ENCODE assay signal across 28 mouse cellular contexts in genomic region chr12:112858581-112859336, GRCm38 (mm10). TPM values are rescaled to one million over a fixed set of nuclear protein-coding genes. Genes with fewer than 3 reads are reported as not detected.
DNase-seq lines count a peak whose midpoint lies in the region; ATAC-seq and TF ChIP-seq lines count a peak whose summit lies in the region.
"Had no signal": no experiment of that assay in that cellular context is flagged by ENCODE, and none has a peak within 500 bp of the region (broad histone marks: within the 10 kb centered on the region; RNA-seq: fewer than 3 reads in every experiment).

No protein-coding gene starts in this region.

- no peaks in the 10 kb centered on the region for H3K36me3 ChIP-seq in heart, embryonic 16.5 days (ENCODE audit: control insufficient read depth, insufficient read depth)
- peaks cover 9% of the 10 kb centered on the region for H3K36me3 ChIP-seq in thymus, adult 2 months (ENCODE audit: control insufficient read depth, insufficient read depth, low read length)
- no peaks in the 10 kb centered on the region for H3K36me3 ChIP-seq in MEL (ENCODE audit: control insufficient read depth in 1 of 2, insufficient read depth in 2 of 2, low read length in 2 of 2)
- H3K36me3 ChIP-seq: embryonic facial prominence, embryonic 12.5 days; forebrain, embryonic 12.5 days; liver, embryonic 12.5 days had no signal

- no peaks in the 10 kb centered on the region for H3K4me1 ChIP-seq in heart, embryonic 16.5 days (ENCODE audit: control insufficient read depth, insufficient read depth, low read length)
- peaks cover 64% of the 10 kb centered on the region for H3K4me1 ChIP-seq in thymus, adult 2 months (replicated peaks; ENCODE audit: control insufficient read depth, insufficient read depth, low read length)
- H3K4me1 ChIP-seq in MEL (ENCODE audit: control insufficient read depth in 1 of 2, insufficient read depth in 2 of 2, low read length in 2 of 2), result peaks cover 0 to 19% of the 10 kb centered on the region in 2 experiments; a peak in 3 of 4 replicates
- H3K4me1 ChIP-seq: embryonic facial prominence, embryonic 12.5 days; forebrain, embryonic 12.5 days had no signal

- H3K79me2 ChIP-seq in MEL (ENCODE audit: control insufficient read depth, insufficient read depth, low read length, poor library complexity), result no peaks in the 10 kb centered on the region

- WGBS in heart, embryonic 16.5 days, result 84% methylated on average over 9 of the region's 9 CpGs
- 60% methylated on average over 9 of the region's 9 CpGs for WGBS in thymus, adult 2 months

- no peak for ATAC-seq in heart, embryonic 16.5 days (replicated peaks; ENCODE audit: extremely low read depth, insufficient read depth, low FRiP score)
- no peak for ATAC-seq in megakaryocyte progenitor cell, adult 5-6 weeks (replicated peaks; ENCODE audit: poor library complexity)
- ATAC-seq: forebrain, postnatal 0 days; inflammation-experienced regulatory T-cells, adult 6 months; liver, embryonic 12.5 days; liver, postnatal 0 days had no signal

- no peak for DNase-seq in heart, postnatal 4 days
- no peak for DNase-seq in thymus, adult 2 months
- DNase-seq in thymus, adult 18-20 months, result no peak
- DNase-seq in MEL (ENCODE audit: low read depth, low spot score), result no peak
- DNase-seq in thymus, postnatal 25 days, result peak; percentile 51
- DNase-seq: adrenal gland, postnatal 14 days; cerebellum, adult 11-12 months; cerebellum, adult 9-11 months; embryo, embryonic 11 days; forebrain, postnatal 0 days; kidney, adult 18-20 months; kidney, postnatal 4 days; layer of hippocampus, postnatal 36 days; left cerebral cortex, postnatal 4 days; liver, postnatal 0 days; lung, postnatal 36 days; midbrain, embryonic 14.5 days had no signal

- TF ChIP-seq POLR2A in thymus, adult 2 months (IDR thresholded peaks at IDR 0.05; ENCODE audit: control insufficient read depth, extremely low read depth, insufficient read depth, low read length, poor library complexity), result no peak
- no peak for TF ChIP-seq POLR2A in MEL (IDR thresholded peaks at IDR 0.05; ENCODE audit: control insufficient read depth in 1 of 2, insufficient read depth in 1 of 2, low read depth in 1 of 2, low read length in 2 of 2, poor library complexity in 1 of 2)

- no peaks in the 10 kb centered on the region for H3K9me3 ChIP-seq in heart, embryonic 16.5 days (replicated peaks; ENCODE audit: control insufficient read depth, low read length)
- no peaks in the 10 kb centered on the region for H3K9me3 ChIP-seq in MEL (replicated peaks; ENCODE audit: insufficient read depth, low read length)
- H3K9me3 ChIP-seq: embryonic facial prominence, embryonic 12.5 days; forebrain, embryonic 12.5 days; liver, embryonic 12.5 days had no signal

- TF ChIP-seq RAD21 in MEL (IDR thresholded peaks at IDR 0.05; ENCODE audit: low read depth, low read length), result no peak

- no peak for TF ChIP-seq EP300 in MEL (IDR thresholded peaks at IDR 0.05; ENCODE audit: low read depth in 1 of 2, low read length in 2 of 2)

- H3K27ac ChIP-seq in heart, embryonic 16.5 days (ENCODE audit: low read length), result peak overlapping the region; percentile 18; the same call in 1 of the 2 replicates
- H3K27ac ChIP-seq in thymus, adult 2 months (ENCODE audit: control insufficient read depth, insufficient read depth, low read length), result peak overlapping the region; percentile 90
- no peak overlapping the region for H3K27ac ChIP-seq in MEL (ENCODE audit: control insufficient read depth, low read depth, low read length)
- H3K27ac ChIP-seq: embryonic facial prominence, embryonic 12.5 days; forebrain, embryonic 12.5 days; hindbrain, embryonic 14.5 days; liver, embryonic 12.5 days had no signal

- no peak overlapping the region; the same call in 1 of the 2 replicates for H3K4me3 ChIP-seq in heart, embryonic 16.5 days (ENCODE audit: low read length)
- peak overlapping the region; percentile 54 for H3K4me3 ChIP-seq in thymus, adult 2 months (ENCODE audit: control insufficient read depth, insufficient read depth, low read length)
- H3K4me3 ChIP-seq in MEL (ENCODE audit: control insufficient read depth in 1 of 2, insufficient read depth in 1 of 2, low read depth in 2 of 2, low read length in 2 of 2), result no peak overlapping the region
- H3K4me3 ChIP-seq: embryonic facial prominence, embryonic 12.5 days; forebrain, embryonic 12.5 days; liver, embryonic 12.5 days had no signal

- H3K4me2 ChIP-seq in heart, embryonic 16.5 days (ENCODE audit: low read depth, low read length), result peak overlapping the region; percentile 16
- H3K4me2 ChIP-seq: embryonic facial prominence, embryonic 12.5 days; forebrain, embryonic 12.5 days; hindbrain, embryonic 14.5 days; liver, embryonic 12.5 days had no signal

- H3K27me3 ChIP-seq in heart, embryonic 16.5 days (ENCODE audit: control insufficient read depth, insufficient read depth, low read length), result no peaks in the 10 kb centered on the region
- H3K27me3 ChIP-seq in thymus, adult 2 months (ENCODE audit: control insufficient read depth, insufficient read depth, low read length), result no peaks in the 10 kb centered on the region
- no peaks in the 10 kb centered on the region for H3K27me3 ChIP-seq in MEL (ENCODE audit: control insufficient read depth in 1 of 2, insufficient read depth in 2 of 2, low read length in 2 of 2)
- H3K27me3 ChIP-seq: embryonic facial prominence, embryonic 12.5 days; liver, embryonic 12.5 days had no signal

- no peak for TF ChIP-seq CTCF in thymus, adult 2 months (IDR thresholded peaks at IDR 0.05; ENCODE audit: borderline replicate concordance, control insufficient read depth, extremely low read depth, insufficient read depth, low read length, poor library complexity)
- no peak for TF ChIP-seq CTCF in MEL (IDR thresholded peaks at IDR 0.05 in 2 of 3, conservative IDR thresholded peaks at IDR 0.05 in 1 of 3; ENCODE audit: control insufficient read depth in 1 of 3, insufficient read depth in 1 of 3, low read depth in 2 of 3, low read length in 3 of 3, poor library complexity in 1 of 3, severe bottlenecking in 1 of 3)

- no peak overlapping the region for H3K9ac ChIP-seq in heart, embryonic 16.5 days (ENCODE audit: low read length)
- H3K9ac ChIP-seq in MEL (ENCODE audit: control insufficient read depth, low read depth, low read length, poor library complexity, severe bottlenecking), result no peak overlapping the region
- H3K9ac ChIP-seq: embryonic facial prominence, embryonic 12.5 days; forebrain, embryonic 12.5 days; forebrain, postnatal 0 days; hindbrain, embryonic 14.5 days; liver, embryonic 12.5 days; liver, postnatal 0 days had no signal

TF ChIP-seq in MEL, 35 proteins besides CTCF, POLR2A, EP300 and RAD21:
- no peak for TF ChIP-seq POLR2AphosphoS2 (IDR thresholded peaks at IDR 0.05; ENCODE audit: low read length)
- TF ChIP-seq BHLHE40 (IDR thresholded peaks at IDR 0.05; ENCODE audit: borderline replicate concordance, low read depth, low read length), result no peak
- TF ChIP-seq POLR2AphosphoS5 (IDR thresholded peaks at IDR 0.05; ENCODE audit: borderline replicate concordance, low read depth, low read length), result peak; percentile 84; the same call in 1 of the 2 replicates
- no peak for TF ChIP-seq MAZ (IDR thresholded peaks at IDR 0.05; ENCODE audit: low read depth, low read length)

RNA-seq across cellular contexts. Expression of gene Gpr132, which starts 9.3 kb away (rescaled TPM):
- polyA plus RNA-seq in heart, embryonic 16.5 days (2015; fragmentation: Nextera tagmentation; extraction: Ambion mirVana), result 1.4 and 3.6 TPM in 2 replicates
- total RNA-seq in heart, postnatal 4 days (2021), result under 1 TPM; 0.16 to 0.17 TPM
- 256 and 265 TPM in 2 replicates for polyA plus RNA-seq in thymus, adult 2 months (2012; rRNA removed)
- total RNA-seq in MEL (2012; rRNA removed), result 6.5 and 6.8 TPM in 2 replicates
- 1 to 10 TPM in 1 of 2 experiments, not detected in 1; 5.4 TPM for polyA plus RNA-seq in MEL (2012; ENCODE audit: insufficient read depth in 1 of 2, insufficient read length in 2 of 2, low read depth in 1 of 2, low replicate concordance in 2 of 2, missing spikeins in 1 of 2)
- 11.4 and 14.1 TPM in 2 replicates for total RNA-seq in megakaryocyte progenitor cell, adult 5-6 weeks (2015)
- 5.7 and 6.1 TPM in 2 replicates for total RNA-seq in megakaryocyte progenitor cell, adult 5-6 weeks (2017)
- total RNA-seq: gastrocnemius, adult 8-10 months; layer of hippocampus, postnatal 36 days; left cerebral cortex, postnatal 4 days had no signal
- polyA plus RNA-seq: forebrain, embryonic 12.5 days; forebrain, postnatal 0 days; hindbrain, embryonic 14.5 days; neural tube, embryonic 11.5 days had no signal

RNA-seq across cellular contexts. Expression of gene Cdca4, which starts 29.5 kb away (rescaled TPM):
- polyA plus RNA-seq in heart, embryonic 16.5 days (2015; fragmentation: Nextera tagmentation; extraction: Ambion mirVana), result 44.7 and 53.2 TPM in 2 replicates
- 10 to 100 TPM; 25.8 to 26.8 TPM for total RNA-seq in heart, postnatal 4 days (2021)
- polyA plus RNA-seq in thymus, adult 2 months (2012; rRNA removed), result 124 and 126 TPM in 2 replicates
- 245 and 279 TPM in 2 replicates for total RNA-seq in MEL (2012; rRNA removed)
- polyA plus RNA-seq in MEL (2012; ENCODE audit: insufficient read depth in 1 of 2, insufficient read length in 2 of 2, low read depth in 1 of 2, low replicate concordance in 2 of 2, missing spikeins in 1 of 2), result 100 to 1,000 TPM in 1 of 2 experiments, not detected in 1; 274 TPM
- 64.3 and 68.9 TPM in 2 replicates for total RNA-seq in megakaryocyte progenitor cell, adult 5-6 weeks (2015)
- total RNA-seq in megakaryocyte progenitor cell, adult 5-6 weeks (2017), result 56.8 and 63.6 TPM in 2 replicates

RNA-seq across cellular contexts. Expression of gene Clba1, which starts 50.0 kb away (rescaled TPM):
- polyA plus RNA-seq in heart, embryonic 16.5 days (2015; fragmentation: Nextera tagmentation; extraction: Ambion mirVana), result 6.0 and 8.4 TPM in 2 replicates
- 1 to 10 TPM; 4.5 to 6.0 TPM for total RNA-seq in heart, postnatal 4 days (2021)
- 2.8 and 2.9 TPM in 2 replicates for polyA plus RNA-seq in thymus, adult 2 months (2012; rRNA removed)
- total RNA-seq in MEL (2012; rRNA removed), result 11.2 and 15.2 TPM in 2 replicates
- polyA plus RNA-seq in MEL (2012; ENCODE audit: insufficient read depth in 1 of 2, insufficient read length in 2 of 2, low read depth in 1 of 2, low replicate concordance in 2 of 2, missing spikeins in 1 of 2), result 10 to 100 TPM in 1 of 2 experiments, not detected in 1; 21.4 TPM
- 0.39 and 0.52 TPM in 2 replicates for total RNA-seq in megakaryocyte progenitor cell, adult 5-6 weeks (2015)
- total RNA-seq in megakaryocyte progenitor cell, adult 5-6 weeks (2017), result 0.87 and 1.0 TPM in 2 replicates
- total RNA-seq: monocyte, adult 5-6 weeks had no signal

RNA-seq across cellular contexts. Expression of gene Ahnak2, which starts 56.3 kb away (rescaled TPM):
- polyA plus RNA-seq in heart, embryonic 16.5 days (2015; fragmentation: Nextera tagmentation; extraction: Ambion mirVana), result 2.0 and 2.1 TPM in 2 replicates
- 10 to 100 TPM; 13.5 to 16.8 TPM for total RNA-seq in heart, postnatal 4 days (2021)
- 3.3 and 4.0 TPM in 2 replicates for polyA plus RNA-seq in thymus, adult 2 months (2012; rRNA removed)
- total RNA-seq in MEL (2012; rRNA removed), result 1.2 and 2.6 TPM in 2 replicates
- 10 to 100 TPM in 1 of 2 experiments, not detected in 1; 11.4 TPM for polyA plus RNA-seq in MEL (2012; ENCODE audit: insufficient read depth in 1 of 2, insufficient read length in 2 of 2, low read depth in 1 of 2, low replicate concordance in 2 of 2, missing spikeins in 1 of 2)
- not detected in 2 replicates for total RNA-seq in megakaryocyte progenitor cell, adult 5-6 weeks (2015)
- not detected in 2 replicates for total RNA-seq in megakaryocyte progenitor cell, adult 5-6 weeks (2017)
- total RNA-seq: neutrophil, adult 5-6 weeks had no signal
- polyA plus RNA-seq: inflammation-experienced regulatory T-cells, adult 6 months had no signal
